Mouse (Mus musculus) embryonic facial prominence, embryonic 11.5 days (tissue): ENCODE measurements around the gene Haus2. TPM values are rescaled to one million over a fixed set of nuclear protein-coding genes. Genes with fewer than 3 reads are reported as not detected.

Experiments
- ATAC-seq: fragments of 200-750 bp; cut with Nextera tagmentation; replicated peaks from 2 replicates; pipeline ENCODE4 v1.8.0; 2017; ENCODE audit warnings: low read depth; ENCODE audit not compliant: insufficient number of reproducible peaks, low FRiP score, low TSS enrichment
- DNase-seq: peaks from one replicate; pipeline ENCODE4 v3.0.0-alpha.2; 2015; ENCODE audit warnings: low spot score
- H3K27ac ChIP-seq: fragments of 300-500 bp; sonication (generic); replicated peaks from 2 replicates; pipeline ENCODE4 v1.5.1; 2014; ENCODE audit warnings: mild to moderate bottlenecking, low read depth, low read length, control low read depth
- H3K27me3 ChIP-seq: fragments of 300-500 bp; sonication (generic); 2 replicates; pipeline ENCODE4 v1.6.1; 2014; ENCODE audit warnings: mild to moderate bottlenecking, low read length, moderate library complexity, mixed read lengths; ENCODE audit not compliant: control insufficient read depth, insufficient read depth
- H3K36me3 ChIP-seq: fragments of 300-500 bp; sonication (generic); replicated peaks from 2 replicates; pipeline ENCODE4 v1.6.1; 2014; ENCODE audit warnings: low read depth, mild to moderate bottlenecking, low read length, moderate library complexity, mixed read lengths; ENCODE audit not compliant: control insufficient read depth, insufficient read depth
- H3K4me1 ChIP-seq: fragments of 300-500 bp; sonication (generic); 2 replicates; pipeline ENCODE4 v1.6.1; 2014; ENCODE audit warnings: low read length, mixed read lengths; ENCODE audit not compliant: control insufficient read depth, insufficient read depth
- H3K4me2 ChIP-seq: fragments of 300-500 bp; sonication (generic); 2 replicates; pipeline ENCODE4 v1.6.1; 2014; ENCODE audit warnings: low read depth, mild to moderate bottlenecking, control low read depth, low read length, moderate library complexity
- H3K4me3 ChIP-seq: fragments of 300-500 bp; sonication (generic); 2 replicates; pipeline ENCODE4 v1.5.1; 2014; ENCODE audit warnings: low read depth, low read length, control low read depth
- H3K9ac ChIP-seq: fragments of 300-500 bp; sonication (generic); replicated peaks from 2 replicates; pipeline ENCODE4 v1.6.1; 2014; ENCODE audit warnings: mild to moderate bottlenecking, control low read depth, low read length
- H3K9me3 ChIP-seq: fragments of 300-500 bp; sonication (generic); replicated peaks from 2 replicates; pipeline ENCODE4 v1.6.1; 2016; ENCODE audit warnings: mild to moderate bottlenecking, low read length, inconsistent platforms, mixed read lengths; ENCODE audit not compliant: control insufficient read depth
- WGBS: fragments of 180-500 bp; shearing (Covaris S2); extraction: QIAGEN DNeasy Blood & Tissue Kit; methylation state at CpG from one replicate; pipeline ENCODE4 v1.1.7; 2014; 5-methylcytosine and 5-hydroxymethylcytosine counted together
- polyA plus RNA-seq: library from polyadenylated mRNA; unstranded; fragments of >200 nt; fragmentation: Nextera tagmentation; extraction: Ambion mirVana; gene quantifications from 2 replicates; pipeline ENCODE4 v1.2.1, GENCODE M21; 2014

Haus2 gene
- polyA plus RNA-seq, 1 experiment from 2014 or later: 33.3 TPM

DNA sequence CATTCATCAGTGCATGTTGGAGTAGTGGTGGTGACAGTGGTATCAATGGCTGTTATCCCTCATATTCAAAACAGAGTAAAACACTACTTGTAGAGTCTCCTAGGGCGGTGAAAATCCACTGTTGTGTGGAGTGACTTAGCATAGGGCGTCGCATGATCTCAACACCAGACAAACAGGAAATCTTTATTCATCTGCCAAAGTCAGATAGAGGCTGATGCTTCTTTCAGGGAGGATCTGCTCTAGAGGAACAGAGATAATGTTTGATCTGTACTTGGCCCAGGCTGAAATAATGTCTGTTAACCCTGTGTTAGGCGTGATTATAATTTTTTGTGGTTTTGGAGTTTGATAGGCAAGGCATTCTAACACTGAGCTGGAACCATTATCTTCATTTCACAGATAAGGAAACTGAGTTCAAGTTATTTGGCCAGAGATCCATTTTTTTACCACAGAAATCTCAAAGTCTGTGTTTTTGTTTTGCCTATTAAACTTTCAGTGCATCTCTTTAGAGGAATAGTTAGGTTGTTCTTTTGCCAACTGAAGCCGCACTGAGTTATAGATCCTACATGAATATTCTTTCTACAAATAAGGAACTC lies 51.4 kb downstream of the Haus2 start:
- Histone ChIP-seq H3K9ac (no peak overlapping the region), H3K27ac (no peak overlapping the region), H3K4me3 (no peak overlapping the region), H3K4me2 (no peak overlapping the region), H3K4me1 (no peaks in the 10 kb centered on the region), H3K36me3 (no peaks in the 10 kb centered on the region), H3K9me3 (no peaks in the 10 kb centered on the region), H3K27me3 (no peaks in the 10 kb centered on the region)
- DNase-seq (no peak), ATAC-seq (no peak)
- 87% methylated on average over 5 of the region's 5 CpGs for WGBS

DNA sequence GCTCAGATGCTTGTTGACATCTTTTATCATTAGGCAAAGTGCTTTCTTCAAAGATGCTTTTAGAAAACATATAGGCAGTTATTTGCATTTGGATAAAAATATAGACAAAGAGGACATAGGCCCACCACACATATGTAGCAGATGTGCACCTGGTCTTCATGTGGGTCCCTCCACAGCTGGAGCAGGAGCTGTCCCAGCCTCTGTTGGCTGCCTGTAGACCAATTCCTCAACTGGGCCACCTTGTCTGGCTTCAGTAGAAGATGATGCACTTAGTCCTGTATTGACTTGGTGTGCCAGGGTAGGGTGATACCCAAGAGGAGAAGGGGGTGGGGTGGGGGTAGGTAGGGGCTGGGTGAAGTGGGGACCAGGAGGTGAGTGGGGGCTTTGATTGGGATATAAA lies 53.6 kb downstream of the Haus2 start:
- no peak overlapping the region for H3K4me3 ChIP-seq
- H3K27me3 ChIP-seq: no peaks in the 10 kb centered on the region
- DNase-seq (no peak), ATAC-seq (no peak)
- no peak overlapping the region for H3K4me2 ChIP-seq
- no peak overlapping the region for H3K9ac ChIP-seq
- no peak overlapping the region for H3K27ac ChIP-seq
- H3K36me3 ChIP-seq: no peaks in the 10 kb centered on the region
- H3K9me3 ChIP-seq: no peaks in the 10 kb centered on the region
- no peaks in the 10 kb centered on the region for H3K4me1 ChIP-seq

DNA sequence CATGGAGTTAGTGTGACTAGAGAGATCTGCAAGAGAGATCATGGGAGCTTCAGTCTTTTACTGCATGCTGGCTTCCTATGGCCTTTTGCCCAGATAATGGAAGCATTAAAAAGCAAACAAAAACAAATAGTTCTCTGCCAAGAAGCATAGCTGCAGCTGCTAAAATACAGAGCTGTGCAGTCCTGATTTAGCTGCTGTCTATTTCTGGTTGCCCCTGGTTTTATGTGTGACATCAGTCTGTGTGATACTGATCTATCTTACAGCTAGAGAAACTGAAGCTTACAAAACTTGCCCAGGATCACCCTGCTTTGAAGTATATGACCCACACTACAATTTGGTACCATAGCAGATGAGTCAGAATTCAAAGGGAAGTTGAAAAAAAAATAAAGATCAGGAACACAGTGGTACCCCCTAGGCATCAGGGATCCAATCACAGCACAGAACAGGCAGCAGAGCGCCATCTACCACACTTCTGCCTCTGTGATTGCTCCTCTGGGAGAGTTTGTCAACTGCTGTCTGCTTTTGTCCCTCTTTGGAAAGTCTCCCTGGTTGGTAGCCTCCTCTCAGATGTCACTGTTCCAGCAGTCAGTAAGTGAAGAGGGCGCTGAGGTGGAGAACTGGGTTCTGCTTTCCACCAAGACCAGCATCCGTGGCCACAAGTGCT lies 54.4 kb downstream of the Haus2 start:
- no peak for DNase-seq
- Histone ChIP-seq H3K4me1 (no peaks in the 10 kb centered on the region), H3K27me3 (no peaks in the 10 kb centered on the region), H3K9ac (no peak overlapping the region), H3K4me2 (no peak overlapping the region), H3K27ac (no peak overlapping the region), H3K9me3 (no peaks in the 10 kb centered on the region), H3K36me3 (no peaks in the 10 kb centered on the region), H3K4me3 (no peak overlapping the region)
- ATAC-seq: no peak
- 77% methylated on average over 3 of the region's 3 CpGs for WGBS

DNA sequence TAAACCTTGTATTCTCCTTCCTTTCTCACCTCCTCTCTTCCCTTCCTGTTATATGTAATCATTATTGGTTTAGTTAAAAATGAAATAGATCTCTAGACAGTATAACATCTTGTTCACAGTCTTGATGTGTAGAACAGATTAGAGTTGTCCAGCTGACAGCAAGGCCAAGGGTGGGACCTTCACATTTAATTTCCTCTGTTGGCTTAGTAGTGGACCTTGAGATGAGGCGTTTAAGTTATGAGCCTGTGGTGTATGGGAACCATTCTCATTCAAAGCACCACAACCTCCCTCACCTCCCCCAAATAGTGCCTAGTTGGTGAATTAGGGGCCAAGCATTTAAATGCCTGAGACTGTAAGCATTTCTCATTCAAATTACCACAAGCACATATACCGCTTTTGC lies 58.3 kb downstream of the Haus2 start:
- H3K27me3 ChIP-seq: no peaks in the 10 kb centered on the region
- H3K36me3 ChIP-seq: no peaks in the 10 kb centered on the region
- no peak overlapping the region for H3K27ac ChIP-seq
- H3K4me1 ChIP-seq: no peaks in the 10 kb centered on the region
- H3K4me2 ChIP-seq: no peak overlapping the region
- no peak for ATAC-seq
- no peak overlapping the region for H3K9ac ChIP-seq
- no peak overlapping the region for H3K4me3 ChIP-seq
- no peaks in the 10 kb centered on the region for H3K9me3 ChIP-seq
- DNase-seq: no peak
- WGBS: 94% methylated on average over 2 of the region's 2 CpGs

DNA sequence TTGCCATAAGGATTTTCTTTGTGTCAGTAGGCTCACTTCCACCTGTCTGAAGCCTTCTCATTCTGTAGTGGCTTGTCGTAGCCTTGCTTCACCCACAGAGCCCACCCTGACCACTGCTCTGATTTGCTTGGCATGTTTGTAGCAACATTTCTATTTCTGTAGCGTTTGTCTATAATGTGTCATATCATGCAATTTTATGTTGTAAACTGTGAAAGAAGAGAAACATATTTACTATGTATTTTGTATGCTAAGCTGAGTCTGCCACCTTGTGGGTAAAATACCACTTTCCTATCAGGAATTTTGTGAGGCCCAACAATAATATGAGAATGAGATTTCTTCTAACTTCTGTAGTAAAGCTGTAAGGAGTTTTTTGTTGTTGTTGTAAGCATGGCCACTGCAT lies 61.1 kb downstream of the Haus2 start:
- H3K9ac ChIP-seq: no peak overlapping the region
- WGBS: 87% methylated on average over 2 of the region's 2 CpGs
- H3K9me3 ChIP-seq: no peaks in the 10 kb centered on the region
- no peak for DNase-seq
- H3K36me3 ChIP-seq: no peaks in the 10 kb centered on the region
- no peak for ATAC-seq
- no peak overlapping the region for H3K4me2 ChIP-seq
- no peaks in the 10 kb centered on the region for H3K4me1 ChIP-seq
- H3K4me3 ChIP-seq: no peak overlapping the region
- no peaks in the 10 kb centered on the region for H3K27me3 ChIP-seq
- no peak overlapping the region for H3K27ac ChIP-seq

Other genes starting within 250 kb of the Haus2 start
- 5.6 and 8.3 TPM in 2 replicates for gene Ganc, start 205.5 kb upstream of the Haus2 start, polyA plus RNA-seq
- gene Tmem87a, start 205.3 kb upstream of the Haus2 start, polyA plus RNA-seq: 8.0 and 10.4 TPM in 2 replicates
- gene Capn3, start 153.4 kb upstream of the Haus2 start, polyA plus RNA-seq: 2.3 and 4.9 TPM in 2 replicates
- gene Zfp106, start 45.5 kb upstream of the Haus2 start, polyA plus RNA-seq: 55.9 and 59.2 TPM in 2 replicates
- gene Snap23, start 41.7 kb upstream of the Haus2 start, polyA plus RNA-seq: 62.0 and 66.4 TPM in 2 replicates
- 26.0 and 27.0 TPM in 2 replicates for gene Lrrc57, start 137 bp downstream of the Haus2 start, polyA plus RNA-seq
- gene Stard9, start 19.7 kb downstream of the Haus2 start, polyA plus RNA-seq: 3.4 and 3.7 TPM in 2 replicates
- gene Cdan1, start 240.7 kb downstream of the Haus2 start, polyA plus RNA-seq: 6.8 and 7.5 TPM in 2 replicates
- gene Ttbk2, start 241.2 kb downstream of the Haus2 start, polyA plus RNA-seq: 5.5 and 6.4 TPM in 2 replicates